Mouse (Mus musculus): ENCODE measurements around the gene Fam189a2.

- TF ChIP-seq CTCF (IDR thresholded peaks at IDR 0.05; ENCODE audit: extremely low read depth, insufficient read length, insufficient replicate concordance, low read depth, low read length) (no peak), POLR2A (IDR thresholded peaks at IDR 0.05; ENCODE audit: low read depth, low read length) (no peak)
Measured at GRCm38 (mm10) chr19:23946026-23946685, 84.7 kb downstream of the Fam189a2 start.
